Mouse (Mus musculus): ENCODE measurements around the gene Pim1. TPM values are rescaled to one million over a fixed set of nuclear protein-coding genes. Genes with fewer than 3 reads are reported as not detected.

Pim1 gene
- total and polyA plus RNA-seq, 3 experiments, result 75.8 to 178 (median 133) TPM

- Histone ChIP-seq H3K4me3 (replicated peaks in 1 of 3; ENCODE audit: low read depth in 2 of 3, low read length in 2 of 3, poor library complexity in 1 of 3) (no peak overlapping the region), H3K27ac (ENCODE audit: insufficient read depth, low read depth) (no peak overlapping the region), H3K27me3 (replicated peaks) (no peaks in the 10 kb centered on the region), H3K9me3 (replicated peaks; ENCODE audit: low read length) (peaks cover 9% of the 10 kb centered on the region), H3K36me3 (replicated peaks in 1 of 2; ENCODE audit: control insufficient read depth in 1 of 2, insufficient read depth in 1 of 2, low read length in 1 of 2) (no peaks in the 10 kb centered on the region), H3K9ac (ENCODE audit: insufficient read depth, low read depth) (no peak overlapping the region), H3K4me1 (ENCODE audit: control insufficient read depth in 1 of 2, insufficient read depth in 2 of 2) (peaks cover 11 to 17% of the 10 kb centered on the region in 2 experiments), H3K79me2 (replicated peaks; ENCODE audit: control insufficient read depth, extremely low read depth, insufficient read depth, poor library complexity, severe bottlenecking) (no peaks in the 10 kb centered on the region), H3K4me2 (ENCODE audit: insufficient read depth, low read depth, poor library complexity, severe bottlenecking) (no peak overlapping the region)
- dilution Hi-C loops (cut with MboI; ENCODE audit: extremely low pct_ligation_motif_present, extremely low pct_unique_long_range_greater_than_20kb, low sequenced_read_pairs) (no loop called here), in situ Hi-C loops (cut with MboI; ENCODE audit: low pct_ligation_motif_present, low pct_unique_long_range_greater_than_20kb, low sequenced_read_pairs) (no loop called here)
- no peak for DNase-seq (ENCODE audit: extremely low read depth)
- TF ChIP-seq ZMIZ1 (IDR thresholded peaks at IDR 0.05; ENCODE audit: low read depth, low read length) (no peak), CTCF (conservative IDR thresholded peaks at IDR 0.05 in 1 of 2, IDR thresholded peaks at IDR 0.05 in 1 of 2; ENCODE audit: low read depth in 2 of 2, low read length in 2 of 2) (peak in 1 of 2 experiments; percentile 17; a peak in 1 of 4 replicates)
Measured at GRCm38 (mm10) chr17:29503700-29504099, 13.1 kb downstream of the Pim1 start.

- Histone ChIP-seq H3K4me2 (ENCODE audit: insufficient read depth, low read depth, poor library complexity, severe bottlenecking) (no peak overlapping the region), H3K27ac (ENCODE audit: insufficient read depth, low read depth) (no peak overlapping the region), H3K9me3 (replicated peaks; ENCODE audit: low read length) (peaks cover 5% of the 10 kb centered on the region), H3K4me3 (replicated peaks in 1 of 3; ENCODE audit: low read depth in 2 of 3, low read length in 2 of 3, poor library complexity in 1 of 3) (no peak overlapping the region), H3K4me1 (ENCODE audit: control insufficient read depth in 1 of 2, insufficient read depth in 2 of 2) (peaks cover 14 to 45% of the 10 kb centered on the region in 2 experiments), H3K9ac (ENCODE audit: insufficient read depth, low read depth) (no peak overlapping the region), H3K36me3 (replicated peaks in 1 of 2; ENCODE audit: control insufficient read depth in 1 of 2, insufficient read depth in 1 of 2, low read length in 1 of 2) (no peaks in the 10 kb centered on the region), H3K79me2 (replicated peaks; ENCODE audit: control insufficient read depth, extremely low read depth, insufficient read depth, poor library complexity, severe bottlenecking) (no peaks in the 10 kb centered on the region), H3K27me3 (replicated peaks) (no peaks in the 10 kb centered on the region)
- peak; percentile 27 for DNase-seq (ENCODE audit: extremely low read depth)
- in situ Hi-C loops (cut with MboI; ENCODE audit: low pct_ligation_motif_present, low pct_unique_long_range_greater_than_20kb, low sequenced_read_pairs) (no loop called here), dilution Hi-C loops (cut with MboI; ENCODE audit: extremely low pct_ligation_motif_present, extremely low pct_unique_long_range_greater_than_20kb, low sequenced_read_pairs) (no loop called here)
- TF ChIP-seq CHD2 (IDR thresholded peaks at IDR 0.05; ENCODE audit: low read length) (no peak), MAFK (IDR thresholded peaks at IDR 0.05; ENCODE audit: insufficient replicate concordance, low read length) (no peak), ETS1 (conservative IDR thresholded peaks at IDR 0.05; ENCODE audit: low read depth, low read length) (0 out of 2 replicates have a peak, but pooled peaks have one; percentile 13), ZC3H11A (IDR thresholded peaks at IDR 0.05; ENCODE audit: low read depth, low read length) (no peak), UBTF (IDR thresholded peaks at IDR 0.05; ENCODE audit: low read depth, low read length) (no peak), EP300 (IDR thresholded peaks at IDR 0.05; ENCODE audit: low read length) (no peak), ZMIZ1 (IDR thresholded peaks at IDR 0.05; ENCODE audit: low read depth, low read length) (no peak), PAX5 (IDR thresholded peaks at IDR 0.05; ENCODE audit: low read length) (no peak), TCF12 (IDR thresholded peaks at IDR 0.05; ENCODE audit: low read depth, low read length) (peak; percentile 47; the same call in 1 of the 2 replicates), POLR2AphosphoS2 (IDR thresholded peaks at IDR 0.05; ENCODE audit: low read depth, low read length) (no peak), ELF1 (IDR thresholded peaks at IDR 0.05; ENCODE audit: low read depth, low read length) (no peak), CTCF (conservative IDR thresholded peaks at IDR 0.05 in 1 of 2, IDR thresholded peaks at IDR 0.05 in 1 of 2; ENCODE audit: low read depth in 2 of 2, low read length in 2 of 2) (no peak)
Measured at GRCm38 (mm10) chr17:29508927-29509608, 18.5 kb downstream of the Pim1 start.

- Histone ChIP-seq H3K79me2 (replicated peaks; ENCODE audit: control insufficient read depth, extremely low read depth, insufficient read depth, poor library complexity, severe bottlenecking) (no peaks in the 10 kb centered on the region), H3K27ac (ENCODE audit: insufficient read depth, low read depth) (no peak overlapping the region), H3K4me2 (ENCODE audit: insufficient read depth, low read depth, poor library complexity, severe bottlenecking) (no peak overlapping the region), H3K4me3 (replicated peaks in 1 of 3; ENCODE audit: low read depth in 2 of 3, low read length in 2 of 3, poor library complexity in 1 of 3) (no peak overlapping the region), H3K9me3 (replicated peaks; ENCODE audit: low read length) (no peaks in the 10 kb centered on the region), H3K27me3 (replicated peaks) (no peaks in the 10 kb centered on the region), H3K36me3 (replicated peaks in 1 of 2; ENCODE audit: control insufficient read depth in 1 of 2, insufficient read depth in 1 of 2, low read length in 1 of 2) (no peaks in the 10 kb centered on the region), H3K9ac (ENCODE audit: insufficient read depth, low read depth) (no peak overlapping the region), H3K4me1 (ENCODE audit: control insufficient read depth in 1 of 2, insufficient read depth in 2 of 2) (peaks cover 14 to 48% of the 10 kb centered on the region in 2 experiments)
- dilution Hi-C loops (cut with MboI; ENCODE audit: extremely low pct_ligation_motif_present, extremely low pct_unique_long_range_greater_than_20kb, low sequenced_read_pairs) (no loop called here), in situ Hi-C loops (cut with MboI; ENCODE audit: low pct_ligation_motif_present, low pct_unique_long_range_greater_than_20kb, low sequenced_read_pairs) (loop anchor here (5.0 kb wide), 2 partner anchors 248 to 333 kb away; partner anchors contain the start of gene Ppil1)
- DNase-seq (ENCODE audit: extremely low read depth), result peak; percentile 31
- no peak for TF ChIP-seq NELFE (IDR thresholded peaks at IDR 0.05; ENCODE audit: low read depth, low read length)
- no peak for TF ChIP-seq MAFK (IDR thresholded peaks at IDR 0.05; ENCODE audit: insufficient replicate concordance, low read length)
- TF ChIP-seq JUN (IDR thresholded peaks at IDR 0.05; ENCODE audit: insufficient read depth, low read depth, low read length), result no peak
- no peak for TF ChIP-seq KAT2A (IDR thresholded peaks at IDR 0.05; ENCODE audit: insufficient replicate concordance, low read length)
- TF ChIP-seq ZMIZ1 (IDR thresholded peaks at IDR 0.05; ENCODE audit: low read depth, low read length), result no peak
- no peak for TF ChIP-seq CTCF (conservative IDR thresholded peaks at IDR 0.05 in 1 of 2, IDR thresholded peaks at IDR 0.05 in 1 of 2; ENCODE audit: low read depth in 2 of 2, low read length in 2 of 2)
- TF ChIP-seq ELF1 (IDR thresholded peaks at IDR 0.05; ENCODE audit: low read depth, low read length), result no peak
- no peak for TF ChIP-seq SIN3A (IDR thresholded peaks at IDR 0.05; ENCODE audit: low read length)
- TF ChIP-seq USF1 (IDR thresholded peaks at IDR 0.05; ENCODE audit: low read depth, low read length), result no peak
- no peak for TF ChIP-seq TBP (conservative IDR thresholded peaks at IDR 0.05; ENCODE audit: low read depth, low read length)
- TF ChIP-seq GABPA (IDR thresholded peaks at IDR 0.05; ENCODE audit: insufficient replicate concordance, low read depth, low read length), result no peak
- no peak for TF ChIP-seq SMC3 (IDR thresholded peaks at IDR 0.05; ENCODE audit: low read depth, low read length)
- no peak for TF ChIP-seq PAX5 (IDR thresholded peaks at IDR 0.05; ENCODE audit: low read length)
- no peak for TF ChIP-seq JUND (conservative IDR thresholded peaks at IDR 0.05; ENCODE audit: low read depth, low read length)
- TF ChIP-seq ZNF384 (IDR thresholded peaks at IDR 0.05; ENCODE audit: low read depth, low read length), result no peak
- TF ChIP-seq MXI1 (IDR thresholded peaks at IDR 0.05; ENCODE audit: low read depth, low read length), result no peak
Measured at GRCm38 (mm10) chr17:29510691-29511090, 20.1 kb downstream of the Pim1 start.

All from CH12.LX (cell line).